Mouse (Mus musculus): ENCODE data around the gene S100a2. TPM values are rescaled to one million over a fixed set of nuclear protein-coding genes. Genes with fewer than 3 reads are reported as not detected.

The S100a2 gene
- total and polyA plus RNA-seq, 2 experiments from 2014 or later, result not detected

DNA sequence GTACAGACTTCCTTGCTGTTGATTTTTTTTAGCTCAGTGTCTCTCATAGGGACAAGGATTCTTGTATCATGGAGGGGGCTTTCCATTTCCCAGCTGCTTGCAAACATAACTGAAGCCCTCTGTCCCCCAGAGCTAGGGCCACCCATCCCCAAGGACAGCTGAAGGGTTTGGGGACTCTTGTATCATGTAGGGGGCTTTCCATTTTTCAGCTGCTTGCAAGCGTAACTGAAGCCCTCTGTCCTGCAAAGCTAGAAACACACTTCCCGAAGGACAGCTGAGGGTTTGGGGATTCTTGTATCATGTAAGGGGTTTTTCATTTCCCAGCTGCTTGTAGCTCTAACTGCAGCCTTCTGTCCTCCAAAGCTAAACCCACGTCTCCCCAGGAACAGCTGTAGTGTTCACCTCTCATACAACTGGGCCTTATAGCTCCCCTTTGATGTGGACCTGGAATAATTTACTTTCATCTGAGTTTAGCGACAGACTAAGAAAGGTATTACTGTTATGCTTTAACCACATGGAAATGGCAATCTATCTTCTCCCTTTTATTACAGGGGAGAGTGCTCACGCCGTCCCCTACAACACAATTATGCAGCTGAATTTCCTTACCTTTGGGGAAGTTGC is 29.9 kb upstream of the S100a2 start, which contains the start of gene S100a3:
Gene S100a3, plus strand, starts transcription at position 571 of the 621 bp plus-strand sequence.
- Histone ChIP-seq H3K4me3 (ENCODE audit: low read depth, low read length) (no peak within 1 kb of the TSS), H3K36me3 (ENCODE audit: insufficient read depth, low read length) (no peaks in the 10 kb centered on the region), H3K9ac (replicated peaks; ENCODE audit: low read length, poor library complexity, severe bottlenecking) (no peak within 1 kb of the TSS), H3K9me3 (ENCODE audit: low read length) (no peaks in the 10 kb centered on the region), H3K27ac (ENCODE audit: low read depth, low read length) (no peak within 1 kb of the TSS), H3K4me1 (ENCODE audit: insufficient read depth, low read length) (no peaks in the 10 kb centered on the region), H3K27me3 (ENCODE audit: insufficient read depth, low read length) (no peaks in the 10 kb centered on the region), H3K4me2 (ENCODE audit: low read depth, low read length, poor library complexity, severe bottlenecking) (no peak within 1 kb of the TSS)
- WGBS, result 83% methylated on average over 6 of the region's 6 CpGs
- DNase-seq (ENCODE audit: low spot score), result no peak
- no peak for TF ChIP-seq CTCF (IDR thresholded peaks at IDR 0.05)
- no peak for ATAC-seq (ENCODE audit: low FRiP score)

DNA sequence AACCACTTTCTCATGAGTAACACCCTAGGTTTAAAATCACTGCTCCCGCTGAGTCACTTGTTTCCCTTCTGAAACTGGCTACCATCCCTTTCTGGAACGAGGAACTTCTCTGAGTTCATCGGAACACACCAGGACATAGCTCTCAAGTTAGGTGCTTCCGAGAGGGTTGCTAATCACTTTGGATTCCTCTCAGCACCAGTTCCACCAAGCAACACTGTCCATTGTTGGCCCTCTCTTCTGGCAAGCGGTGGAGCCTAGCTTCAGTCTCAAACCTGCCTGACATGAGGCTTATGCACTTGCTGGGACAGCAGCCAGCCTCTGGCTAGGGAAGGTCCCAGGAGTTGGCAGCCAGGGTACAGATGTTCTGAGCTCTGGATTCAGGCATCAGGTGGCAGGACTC is 15.4 kb upstream of the S100a2 start:
- H3K27me3 ChIP-seq (ENCODE audit: insufficient read depth, low read length), result no peaks in the 10 kb centered on the region
- TF ChIP-seq CTCF (IDR thresholded peaks at IDR 0.05), result no peak
- ATAC-seq (ENCODE audit: low FRiP score) (no peak), DNase-seq (ENCODE audit: low spot score) (no peak)
- WGBS, result 76% methylated on average over 5 of the region's 5 CpGs
- no peaks in the 10 kb centered on the region for H3K9me3 ChIP-seq (ENCODE audit: low read length)
- H3K36me3 ChIP-seq (ENCODE audit: insufficient read depth, low read length), result no peaks in the 10 kb centered on the region
- no peaks in the 10 kb centered on the region; the same call in 1 of the 2 replicates for H3K4me1 ChIP-seq (ENCODE audit: insufficient read depth, low read length)
- no peak overlapping the region for H3K27ac ChIP-seq (ENCODE audit: low read depth, low read length)
- H3K4me2 ChIP-seq (ENCODE audit: low read depth, low read length, poor library complexity, severe bottlenecking), result no peak overlapping the region
- H3K4me3 ChIP-seq (ENCODE audit: low read depth, low read length), result no peak overlapping the region
- no peak overlapping the region for H3K9ac ChIP-seq (replicated peaks; ENCODE audit: low read length, poor library complexity, severe bottlenecking)

DNA sequence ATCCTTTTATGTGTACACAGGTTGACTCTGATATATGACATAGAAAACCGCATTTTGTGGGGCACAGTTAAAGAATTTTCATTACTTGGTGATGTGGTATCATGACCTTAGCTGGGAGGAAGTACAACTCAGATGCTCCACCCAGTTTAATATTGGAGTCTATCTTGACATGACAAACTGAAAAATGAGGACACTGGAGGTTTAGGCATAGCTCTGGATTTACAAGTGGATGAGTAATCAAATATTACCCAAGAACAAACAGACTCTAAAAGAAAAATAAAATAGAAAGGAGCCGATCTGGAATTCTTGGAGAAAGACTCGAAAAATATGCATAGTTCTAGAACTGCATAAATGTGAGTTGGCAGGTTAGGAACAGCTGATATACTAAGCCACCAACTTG is 14.7 kb upstream of the S100a2 start:
- H3K27ac ChIP-seq (ENCODE audit: low read depth, low read length), result no peak overlapping the region
- no peaks in the 10 kb centered on the region; the same call in 1 of the 2 replicates for H3K4me1 ChIP-seq (ENCODE audit: insufficient read depth, low read length)
- no peak overlapping the region for H3K9ac ChIP-seq (replicated peaks; ENCODE audit: low read length, poor library complexity, severe bottlenecking)
- H3K4me3 ChIP-seq (ENCODE audit: low read depth, low read length), result no peak overlapping the region
- DNase-seq (ENCODE audit: low spot score) (no peak), ATAC-seq (ENCODE audit: low FRiP score) (no peak)
- H3K27me3 ChIP-seq (ENCODE audit: insufficient read depth, low read length), result no peaks in the 10 kb centered on the region
- no peak overlapping the region for H3K4me2 ChIP-seq (ENCODE audit: low read depth, low read length, poor library complexity, severe bottlenecking)
- H3K36me3 ChIP-seq (ENCODE audit: insufficient read depth, low read length), result no peaks in the 10 kb centered on the region
- no peaks in the 10 kb centered on the region for H3K9me3 ChIP-seq (ENCODE audit: low read length)
- no peak for TF ChIP-seq CTCF (IDR thresholded peaks at IDR 0.05)
- WGBS, result 90% methylated on average over 3 of the region's 3 CpGs

DNA sequence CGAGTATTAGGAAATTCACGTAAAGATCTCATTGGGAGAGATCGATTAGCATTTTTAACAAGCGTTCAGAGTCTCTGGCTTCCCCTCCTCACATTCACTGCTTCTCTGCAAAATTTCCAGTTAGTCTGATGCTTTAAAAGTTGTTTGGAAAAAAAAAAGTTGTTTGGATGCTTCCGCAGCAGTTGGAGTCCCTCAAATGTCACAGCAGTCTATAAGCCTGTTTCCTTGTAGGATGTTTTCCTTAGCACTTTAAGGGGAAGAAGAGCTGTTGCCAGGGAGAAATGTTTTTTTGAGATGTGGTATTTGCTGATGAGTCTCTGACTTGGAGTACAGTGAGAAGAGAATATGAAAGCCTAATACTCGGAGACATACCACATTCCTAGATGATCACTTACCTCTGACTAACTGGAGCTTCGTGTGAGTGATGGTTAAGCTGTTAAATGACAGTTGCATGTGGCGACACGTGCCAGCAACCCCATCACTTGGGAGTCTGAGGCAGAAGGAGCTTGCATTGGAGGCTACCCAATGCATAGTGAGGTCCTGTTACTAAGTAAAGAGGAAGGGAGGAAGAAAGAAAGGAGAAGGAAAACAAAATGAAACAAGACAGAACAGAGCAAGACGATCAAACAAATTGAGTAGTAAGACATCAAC is 13.6 kb upstream of the S100a2 start:
- Histone ChIP-seq H3K9me3 (ENCODE audit: low read length) (no peaks in the 10 kb centered on the region), H3K9ac (replicated peaks; ENCODE audit: low read length, poor library complexity, severe bottlenecking) (no peak overlapping the region), H3K4me2 (ENCODE audit: low read depth, low read length, poor library complexity, severe bottlenecking) (no peak overlapping the region), H3K36me3 (ENCODE audit: insufficient read depth, low read length) (no peaks in the 10 kb centered on the region), H3K27me3 (ENCODE audit: insufficient read depth, low read length) (no peaks in the 10 kb centered on the region), H3K4me3 (ENCODE audit: low read depth, low read length) (no peak overlapping the region), H3K27ac (ENCODE audit: low read depth, low read length) (no peak overlapping the region), H3K4me1 (ENCODE audit: insufficient read depth, low read length) (no peaks in the 10 kb centered on the region; the same call in 1 of the 2 replicates)
- no peak for DNase-seq (ENCODE audit: low spot score)
- ATAC-seq (ENCODE audit: low FRiP score), result no peak
- WGBS, result 64% methylated on average over 10 of the region's 10 CpGs
- TF ChIP-seq CTCF (IDR thresholded peaks at IDR 0.05), result no peak

DNA sequence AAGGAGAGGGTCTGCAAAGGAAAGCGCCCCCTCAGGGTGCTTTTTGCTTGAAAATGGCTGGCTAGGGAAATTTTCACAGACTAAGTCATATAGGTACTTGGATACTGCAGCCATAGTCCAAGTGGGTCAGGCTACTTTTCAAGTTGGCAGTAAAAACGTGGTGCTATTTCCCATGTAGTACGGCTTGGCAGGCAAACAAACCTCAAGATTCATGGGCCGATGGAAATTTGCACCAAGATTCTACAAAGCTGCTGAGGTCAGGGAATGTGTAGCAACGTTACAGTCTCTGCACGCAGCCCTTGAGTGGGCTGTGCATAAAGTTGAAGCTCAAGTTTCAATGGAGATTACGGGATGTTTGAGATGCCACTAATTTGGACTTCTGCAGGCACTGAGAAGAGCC is 10.6 kb upstream of the S100a2 start:
- no peak for ATAC-seq (ENCODE audit: low FRiP score)
- H3K36me3 ChIP-seq (ENCODE audit: insufficient read depth, low read length), result no peaks in the 10 kb centered on the region
- H3K9me3 ChIP-seq (ENCODE audit: low read length), result no peaks in the 10 kb centered on the region
- no peak overlapping the region for H3K4me2 ChIP-seq (ENCODE audit: low read depth, low read length, poor library complexity, severe bottlenecking)
- TF ChIP-seq CTCF (IDR thresholded peaks at IDR 0.05), result no peak
- 85% methylated on average over 7 of the region's 7 CpGs for WGBS
- H3K9ac ChIP-seq (replicated peaks; ENCODE audit: low read length, poor library complexity, severe bottlenecking), result no peak overlapping the region
- H3K4me1 ChIP-seq (ENCODE audit: insufficient read depth, low read length), result no peaks in the 10 kb centered on the region; the same call in 1 of the 2 replicates
- no peaks in the 10 kb centered on the region for H3K27me3 ChIP-seq (ENCODE audit: insufficient read depth, low read length)
- no peak overlapping the region for H3K27ac ChIP-seq (ENCODE audit: low read depth, low read length)
- DNase-seq (ENCODE audit: low spot score), result no peak
- H3K4me3 ChIP-seq (ENCODE audit: low read depth, low read length), result no peak overlapping the region

GRCm38 (mm10) chr3:90581141-90581540 is 8.9 kb upstream of the S100a2 start:
- Histone ChIP-seq H3K27ac (ENCODE audit: low read depth, low read length) (no peak overlapping the region), H3K4me3 (ENCODE audit: low read depth, low read length) (no peak overlapping the region), H3K9me3 (ENCODE audit: low read length) (no peaks in the 10 kb centered on the region), H3K36me3 (ENCODE audit: insufficient read depth, low read length) (no peaks in the 10 kb centered on the region), H3K4me2 (ENCODE audit: low read depth, low read length, poor library complexity, severe bottlenecking) (no peak overlapping the region), H3K4me1 (ENCODE audit: insufficient read depth, low read length) (no peaks in the 10 kb centered on the region; the same call in 1 of the 2 replicates), H3K9ac (replicated peaks; ENCODE audit: low read length, poor library complexity, severe bottlenecking) (no peak overlapping the region), H3K27me3 (ENCODE audit: insufficient read depth, low read length) (no peaks in the 10 kb centered on the region)
- no peak for TF ChIP-seq CTCF (IDR thresholded peaks at IDR 0.05)
- WGBS, result 97% methylated on average over 5 of the region's 5 CpGs
- DNase-seq (ENCODE audit: low spot score) (no peak), ATAC-seq (ENCODE audit: low FRiP score) (no peak)

Data from midbrain, postnatal 0 days (tissue).